Mouse (Mus musculus): ENCODE results near the gene Defb20. TPM values are rescaled to one million over a fixed set of nuclear protein-coding genes. Genes with fewer than 3 reads are reported as not detected.

Gene Defb20
- polyA plus RNA-seq, 2 experiments: not detected

DNA sequence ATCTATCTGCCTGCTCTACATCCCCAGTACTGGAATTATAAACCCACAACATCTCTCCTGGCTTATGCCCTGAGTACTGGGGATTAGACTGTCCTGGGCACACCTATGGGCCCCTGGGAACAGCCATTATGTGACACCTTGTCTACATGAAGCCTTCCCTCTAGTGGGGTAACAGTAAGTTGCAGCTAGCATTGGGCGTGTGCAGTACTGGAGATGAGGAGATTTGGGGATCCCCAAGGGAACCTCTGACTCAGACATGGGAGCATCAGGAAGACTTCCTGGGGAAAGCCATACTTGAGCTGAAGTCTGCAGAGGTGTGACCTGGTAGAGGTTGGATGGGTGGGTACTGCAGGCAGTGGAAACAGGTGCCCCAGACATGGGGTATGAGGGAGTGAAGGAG is 37.9 kb upstream of the Defb20 start:
- DNase-seq (ENCODE audit: low spot score) (no peak), ATAC-seq (ENCODE audit: low FRiP score, low read depth) (no peak)
- Histone ChIP-seq H3K4me2 (replicated peaks; ENCODE audit: low read depth, low read length, severe bottlenecking) (no peak overlapping the region), H3K27ac (replicated peaks; ENCODE audit: low read depth, low read length) (no peak overlapping the region), H3K36me3 (ENCODE audit: control insufficient read depth, insufficient read depth, low read length) (no peaks in the 10 kb centered on the region), H3K27me3 (ENCODE audit: control insufficient read depth, insufficient read depth, low read length) (no peaks in the 10 kb centered on the region), H3K9ac (ENCODE audit: low read depth, low read length, severe bottlenecking) (no peak overlapping the region), H3K4me1 (ENCODE audit: control insufficient read depth, insufficient read depth, low read length) (no peaks in the 10 kb centered on the region; the same call in 1 of the 2 replicates), H3K4me3 (replicated peaks; ENCODE audit: low read length) (no peak overlapping the region), H3K9me3 (ENCODE audit: control insufficient read depth, low read length) (no peaks in the 10 kb centered on the region)
- WGBS: 72% methylated on average over 1 of the region's 1 CpGs
- no peak for TF ChIP-seq POLR2A (IDR thresholded peaks at IDR 0.05; ENCODE audit: borderline replicate concordance, extremely low read depth, insufficient read depth, insufficient read length)

DNA sequence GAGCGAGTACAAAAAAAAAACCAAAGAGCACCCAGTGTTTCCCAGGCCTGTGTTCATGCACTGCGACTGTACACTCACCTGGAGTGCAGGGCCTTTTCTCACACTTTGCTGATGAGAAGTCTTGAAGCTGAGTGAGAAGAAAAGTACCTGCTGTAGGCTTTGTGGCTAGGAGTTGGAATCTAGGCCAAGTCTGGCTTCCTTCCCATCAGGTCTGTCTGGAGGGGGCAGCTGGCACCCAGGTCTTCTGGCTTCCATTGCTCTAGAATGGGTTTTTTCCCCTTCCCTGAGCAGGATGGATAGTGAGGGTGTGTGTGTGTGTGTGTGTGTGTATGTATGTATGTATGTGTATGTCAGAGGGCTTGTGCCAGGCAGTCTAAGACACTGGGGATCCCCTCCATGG is 37.0 kb upstream of the Defb20 start:
- no peak overlapping the region for H3K4me3 ChIP-seq (replicated peaks; ENCODE audit: low read length)
- no peak for TF ChIP-seq POLR2A (IDR thresholded peaks at IDR 0.05; ENCODE audit: borderline replicate concordance, extremely low read depth, insufficient read depth, insufficient read length)

DNA sequence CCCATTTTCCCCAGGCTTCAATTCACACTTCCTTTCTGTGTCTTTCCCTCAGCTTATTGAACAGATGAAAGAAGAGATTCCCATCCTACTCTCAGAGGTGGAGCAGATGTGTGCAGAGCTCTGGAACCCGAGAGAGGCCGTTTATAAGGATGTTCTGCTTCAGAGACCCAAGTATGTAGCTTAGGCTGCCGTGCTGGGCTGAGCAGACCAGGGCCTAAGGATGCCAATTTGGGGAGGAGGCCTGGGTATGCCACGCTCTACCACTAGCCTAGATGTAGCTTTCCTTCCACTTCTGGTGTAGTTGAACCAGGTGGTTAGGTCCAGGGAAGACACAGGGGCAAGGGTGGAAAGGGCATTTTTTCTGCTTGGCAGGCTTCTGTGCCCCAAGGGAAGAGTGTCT is 34.5 kb upstream of the Defb20 start:
- no peaks in the 10 kb centered on the region for H3K27me3 ChIP-seq (ENCODE audit: control insufficient read depth, insufficient read depth, low read length)
- H3K27ac ChIP-seq (replicated peaks; ENCODE audit: low read depth, low read length): no peak overlapping the region
- no peaks in the 10 kb centered on the region; the same call in 1 of the 2 replicates for H3K4me1 ChIP-seq (ENCODE audit: control insufficient read depth, insufficient read depth, low read length)
- WGBS: 74% methylated on average over 4 of the region's 4 CpGs
- no peak overlapping the region for H3K4me2 ChIP-seq (replicated peaks; ENCODE audit: low read depth, low read length, severe bottlenecking)
- no peak for TF ChIP-seq POLR2A (IDR thresholded peaks at IDR 0.05; ENCODE audit: borderline replicate concordance, extremely low read depth, insufficient read depth, insufficient read length)
- ATAC-seq (ENCODE audit: low FRiP score, low read depth) (no peak), DNase-seq (ENCODE audit: low spot score) (no peak)
- no peak overlapping the region for H3K4me3 ChIP-seq (replicated peaks; ENCODE audit: low read length)
- no peaks in the 10 kb centered on the region for H3K9me3 ChIP-seq (ENCODE audit: control insufficient read depth, low read length)
- no peak overlapping the region for H3K9ac ChIP-seq (ENCODE audit: low read depth, low read length, severe bottlenecking)
- H3K36me3 ChIP-seq (ENCODE audit: control insufficient read depth, insufficient read depth, low read length): no peaks in the 10 kb centered on the region

More for the DNA sequence above, 37.0 kb upstream of the Defb20 start:
- DNase-seq (ENCODE audit: low spot score) (no peak), ATAC-seq (ENCODE audit: low FRiP score, low read depth) (no peak)
- Histone ChIP-seq H3K27me3 (ENCODE audit: control insufficient read depth, insufficient read depth, low read length) (no peaks in the 10 kb centered on the region), H3K36me3 (ENCODE audit: control insufficient read depth, insufficient read depth, low read length) (no peaks in the 10 kb centered on the region), H3K4me1 (ENCODE audit: control insufficient read depth, insufficient read depth, low read length) (no peaks in the 10 kb centered on the region; the same call in 1 of the 2 replicates), H3K4me2 (replicated peaks; ENCODE audit: low read depth, low read length, severe bottlenecking) (no peak overlapping the region), H3K9ac (ENCODE audit: low read depth, low read length, severe bottlenecking) (no peak overlapping the region), H3K9me3 (ENCODE audit: control insufficient read depth, low read length) (no peaks in the 10 kb centered on the region), H3K27ac (replicated peaks; ENCODE audit: low read depth, low read length) (no peak overlapping the region)
- WGBS: 70% methylated on average over 2 of the region's 2 CpGs

DNA sequence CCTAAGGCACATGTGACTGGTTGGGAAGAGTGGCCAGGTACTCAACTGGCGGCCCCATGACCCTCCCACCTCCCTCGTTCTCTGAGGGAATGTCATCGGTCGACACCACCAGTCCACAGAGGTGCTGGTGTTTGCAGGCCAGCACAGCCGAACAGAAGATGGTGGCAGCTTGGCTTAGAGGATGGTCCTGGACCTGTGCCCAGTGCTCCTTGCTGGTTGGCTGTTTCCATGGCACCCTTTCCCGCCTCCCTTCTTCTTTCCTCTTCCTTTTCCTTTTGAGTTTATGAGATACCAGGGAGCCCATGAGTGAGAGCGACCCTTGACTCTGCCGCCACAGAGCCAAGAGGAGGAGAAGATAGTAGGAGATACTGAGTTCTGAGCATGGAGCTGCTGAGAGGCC is 33.6 kb upstream of the Defb20 start:
- no peak for ATAC-seq (ENCODE audit: low FRiP score, low read depth)
- H3K4me2 ChIP-seq (replicated peaks; ENCODE audit: low read depth, low read length, severe bottlenecking): no peak overlapping the region
- no peak overlapping the region for H3K4me3 ChIP-seq (replicated peaks; ENCODE audit: low read length)
- no peaks in the 10 kb centered on the region for H3K4me1 ChIP-seq (ENCODE audit: control insufficient read depth, insufficient read depth, low read length)
- H3K9ac ChIP-seq (ENCODE audit: low read depth, low read length, severe bottlenecking): no peak overlapping the region
- TF ChIP-seq POLR2A (IDR thresholded peaks at IDR 0.05; ENCODE audit: borderline replicate concordance, extremely low read depth, insufficient read depth, insufficient read length): no peak
- WGBS: 89% methylated on average over 8 of the region's 8 CpGs
- no peaks in the 10 kb centered on the region for H3K9me3 ChIP-seq (ENCODE audit: control insufficient read depth, low read length)
- no peak overlapping the region for H3K27ac ChIP-seq (replicated peaks; ENCODE audit: low read depth, low read length)
- no peaks in the 10 kb centered on the region for H3K27me3 ChIP-seq (ENCODE audit: control insufficient read depth, insufficient read depth, low read length)
- H3K36me3 ChIP-seq (ENCODE audit: control insufficient read depth, insufficient read depth, low read length): no peaks in the 10 kb centered on the region
- DNase-seq (ENCODE audit: low spot score): no peak

DNA sequence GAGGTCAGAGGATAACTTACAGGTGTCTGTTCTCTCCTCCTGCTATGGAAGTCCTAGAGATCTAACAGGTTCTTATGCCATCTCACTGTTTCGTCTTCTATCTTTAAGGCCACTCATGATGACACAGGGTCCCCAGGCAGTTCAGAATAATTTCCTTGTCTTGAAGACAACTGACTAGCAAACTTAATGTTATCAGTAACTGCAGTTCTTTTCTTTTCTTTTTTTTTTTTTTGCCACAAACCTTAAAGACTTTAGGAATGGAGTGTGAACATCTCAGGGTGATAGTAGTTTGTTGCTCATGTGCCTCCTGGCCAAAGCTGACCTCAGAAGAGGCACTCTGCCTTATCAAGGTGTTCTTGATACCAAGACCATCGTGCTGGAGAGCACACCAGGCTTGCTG is 30.2 kb upstream of the Defb20 start:
- H3K27me3 ChIP-seq (ENCODE audit: control insufficient read depth, insufficient read depth, low read length): no peaks in the 10 kb centered on the region
- TF ChIP-seq POLR2A (IDR thresholded peaks at IDR 0.05; ENCODE audit: borderline replicate concordance, extremely low read depth, insufficient read depth, insufficient read length): no peak
- H3K4me1 ChIP-seq (ENCODE audit: control insufficient read depth, insufficient read depth, low read length): no peaks in the 10 kb centered on the region
- no peaks in the 10 kb centered on the region for H3K36me3 ChIP-seq (ENCODE audit: control insufficient read depth, insufficient read depth, low read length)
- H3K9me3 ChIP-seq (ENCODE audit: control insufficient read depth, low read length): no peaks in the 10 kb centered on the region
- H3K27ac ChIP-seq (replicated peaks; ENCODE audit: low read depth, low read length): no peak overlapping the region
- no peak overlapping the region for H3K4me3 ChIP-seq (replicated peaks; ENCODE audit: low read length)
- DNase-seq (ENCODE audit: low spot score): no peak
- no peak overlapping the region for H3K4me2 ChIP-seq (replicated peaks; ENCODE audit: low read depth, low read length, severe bottlenecking)
- H3K9ac ChIP-seq (ENCODE audit: low read depth, low read length, severe bottlenecking): no peak overlapping the region
- no peak for ATAC-seq (ENCODE audit: low FRiP score, low read depth)
- WGBS: 71% methylated on average over 2 of the region's 2 CpGs

DNA sequence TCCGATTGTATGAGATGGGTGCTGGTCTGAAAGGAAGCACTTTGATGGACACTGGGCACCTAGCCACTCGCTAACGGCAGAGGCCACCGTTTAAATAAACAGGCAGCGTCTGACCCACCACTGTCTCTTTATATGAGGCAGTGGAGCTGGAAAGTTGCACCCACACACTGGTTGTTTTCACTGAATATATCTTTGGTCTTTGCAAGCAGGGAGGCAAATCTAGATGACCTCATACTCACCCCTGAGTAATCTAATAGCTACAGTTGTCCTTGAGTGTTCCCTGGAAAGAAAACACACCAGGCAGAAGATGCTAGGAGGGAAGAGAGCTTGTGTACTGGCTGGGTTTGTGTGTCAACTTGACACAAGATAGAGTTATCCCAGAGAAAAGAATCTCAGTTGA is 29.4 kb upstream of the Defb20 start:
- H3K4me2 ChIP-seq (replicated peaks; ENCODE audit: low read depth, low read length, severe bottlenecking): no peak overlapping the region
- DNase-seq (ENCODE audit: low spot score): no peak
- H3K4me3 ChIP-seq (replicated peaks; ENCODE audit: low read length): no peak overlapping the region
- H3K27ac ChIP-seq (replicated peaks; ENCODE audit: low read depth, low read length): no peak overlapping the region
- no peaks in the 10 kb centered on the region for H3K27me3 ChIP-seq (ENCODE audit: control insufficient read depth, insufficient read depth, low read length)
- no peak for TF ChIP-seq POLR2A (IDR thresholded peaks at IDR 0.05; ENCODE audit: borderline replicate concordance, extremely low read depth, insufficient read depth, insufficient read length)
- no peaks in the 10 kb centered on the region for H3K4me1 ChIP-seq (ENCODE audit: control insufficient read depth, insufficient read depth, low read length)
- no peak for ATAC-seq (ENCODE audit: low FRiP score, low read depth)
- no peaks in the 10 kb centered on the region for H3K9me3 ChIP-seq (ENCODE audit: control insufficient read depth, low read length)
- WGBS: 57% methylated on average over 5 of the region's 5 CpGs
- H3K9ac ChIP-seq (ENCODE audit: low read depth, low read length, severe bottlenecking): no peak overlapping the region
- no peaks in the 10 kb centered on the region for H3K36me3 ChIP-seq (ENCODE audit: control insufficient read depth, insufficient read depth, low read length)

All from limb, embryonic 14.5 days (tissue).